20 mouse cellular contexts compared by ENCODE assay signal in the genomic region with DNA sequence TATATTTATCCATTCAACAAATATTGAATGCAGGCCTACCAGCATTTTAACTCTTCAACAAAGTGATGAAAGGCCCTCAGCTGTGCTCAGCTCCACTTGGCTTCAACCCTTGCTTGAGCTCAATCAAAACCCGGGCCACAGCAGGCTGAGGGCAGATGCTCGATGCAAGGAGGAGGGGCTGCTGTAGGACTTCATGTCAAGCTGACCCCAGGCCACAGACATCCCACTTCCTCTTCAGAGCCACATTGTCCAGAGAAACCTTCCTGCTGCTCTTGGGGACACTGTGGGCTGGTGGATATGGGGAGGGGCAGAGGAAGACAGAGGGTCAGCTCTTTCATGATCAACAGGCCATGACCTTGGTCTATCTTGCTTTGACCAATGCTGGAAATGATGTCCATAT.
"Had no signal": no experiment of that assay in that cellular context is flagged by ENCODE, and none has a peak within 500 bp of the region (broad histone marks: within the 10 kb centered on the region; RNA-seq: fewer than 3 reads in every experiment).

No protein-coding gene starts in this region.

- H3K4me3 ChIP-seq: liver, embryonic 15.5 days; lung, embryonic 15.5 days; midbrain, embryonic 10.5 days; midbrain, embryonic 12.5 days; neural tube, embryonic 12.5 days had no signal

- H3K4me1 ChIP-seq: liver, embryonic 15.5 days; lung, embryonic 15.5 days; neural tube, embryonic 12.5 days had no signal

- ATAC-seq: liver, postnatal 0 days; lung, postnatal 0 days had no signal

- H3K9ac ChIP-seq: liver, embryonic 15.5 days; liver, postnatal 0 days; lung, embryonic 15.5 days; midbrain, embryonic 12.5 days; neural tube, embryonic 12.5 days had no signal

- DNase-seq: liver, postnatal 0 days; lung, adult 2 months; lung, postnatal 14 days; lung, postnatal 36 days; midbrain, embryonic 14.5 days; retina, postnatal 1 day; right cerebral cortex, adult 18-20 months; right cerebral cortex, postnatal 25 days; right cerebral cortex, postnatal 4 days; spleen, adult 18-20 months; thymus, adult 18-20 months; thymus, postnatal 14 days; thymus, postnatal 36 days had no signal

- H3K36me3 ChIP-seq: liver, embryonic 15.5 days; lung, embryonic 15.5 days; midbrain, embryonic 10.5 days; midbrain, embryonic 12.5 days; neural tube, embryonic 12.5 days had no signal

- H3K9me3 ChIP-seq: liver, embryonic 15.5 days; lung, embryonic 15.5 days; midbrain, embryonic 10.5 days; midbrain, embryonic 12.5 days; neural tube, embryonic 12.5 days had no signal

- H3K27me3 ChIP-seq: liver, embryonic 15.5 days; lung, embryonic 15.5 days; midbrain, embryonic 12.5 days; neural tube, embryonic 12.5 days had no signal

- H3K27ac ChIP-seq: liver, embryonic 15.5 days; lung, embryonic 15.5 days; macrophage; midbrain, embryonic 10.5 days; midbrain, embryonic 12.5 days; neural tube, embryonic 12.5 days had no signal

- H3K4me2 ChIP-seq: liver, embryonic 15.5 days; lung, embryonic 15.5 days; midbrain, embryonic 12.5 days; neural tube, embryonic 12.5 days had no signal
